Mouse (Mus musculus): Measurements from ENCODE around the gene Gpc6. TPM values are rescaled to one million over a fixed set of nuclear protein-coding genes. Genes with fewer than 3 reads are reported as not detected.

Gpc6 gene
- total and polyA plus RNA-seq, 3 experiments = not detected

GRCm38 (mm10) chr14:117889653-117890052, 964.5 kb downstream of the Gpc6 start:
- no peaks in the 10 kb centered on the region for H3K79me2 ChIP-seq (ENCODE audit: control insufficient read depth, insufficient read depth, low read length, poor library complexity)
- H3K9ac ChIP-seq (ENCODE audit: control insufficient read depth, low read depth, low read length, poor library complexity, severe bottlenecking) = no peak overlapping the region
- no peaks in the 10 kb centered on the region for H3K4me1 ChIP-seq (ENCODE audit: control insufficient read depth in 1 of 2, insufficient read depth in 2 of 2, low read length in 2 of 2)
- no peaks in the 10 kb centered on the region for H3K9me3 ChIP-seq (replicated peaks; ENCODE audit: insufficient read depth, low read length)
- no peak overlapping the region for H3K27ac ChIP-seq (ENCODE audit: control insufficient read depth, low read depth, low read length)
- no peak overlapping the region for H3K4me3 ChIP-seq (ENCODE audit: control insufficient read depth in 1 of 2, insufficient read depth in 1 of 2, low read depth in 2 of 2, low read length in 2 of 2)
- no peaks in the 10 kb centered on the region for H3K36me3 ChIP-seq (ENCODE audit: control insufficient read depth in 1 of 2, insufficient read depth in 2 of 2, low read length in 2 of 2)
- DNase-seq (ENCODE audit: low read depth, low spot score) = no peak
- no peaks in the 10 kb centered on the region for H3K27me3 ChIP-seq (ENCODE audit: control insufficient read depth in 1 of 2, insufficient read depth in 2 of 2, low read length in 2 of 2)
- TF ChIP-seq JUND (IDR thresholded peaks at IDR 0.05; ENCODE audit: low read depth, low read length) = no peak
- TF ChIP-seq POLR2A (IDR thresholded peaks at IDR 0.05; ENCODE audit: control insufficient read depth in 1 of 2, insufficient read depth in 1 of 2, low read depth in 1 of 2, low read length in 2 of 2, poor library complexity in 1 of 2) = no peak
- no peak for TF ChIP-seq RCOR1 (IDR thresholded peaks at IDR 0.05; ENCODE audit: low read depth, low read length)
- TF ChIP-seq UBTF (IDR thresholded peaks at IDR 0.05; ENCODE audit: borderline replicate concordance, insufficient read depth, low read depth, low read length) = no peak
- no peak for TF ChIP-seq USF2 (IDR thresholded peaks at IDR 0.05; ENCODE audit: borderline replicate concordance in 1 of 2, insufficient read depth in 1 of 2, low read depth in 1 of 2, low read length in 2 of 2)
- TF ChIP-seq ZKSCAN1 (IDR thresholded peaks at IDR 0.05; ENCODE audit: low read depth, low read length) = no peak
- TF ChIP-seq KAT2A (conservative IDR thresholded peaks at IDR 0.05; ENCODE audit: low read depth, low read length) = no peak
- no peak for TF ChIP-seq MEF2A (IDR thresholded peaks at IDR 0.05; ENCODE audit: extremely low read depth, insufficient replicate concordance, low read depth, low read length, poor library complexity, severe bottlenecking)
- no peak for TF ChIP-seq HCFC1 (IDR thresholded peaks at IDR 0.05; ENCODE audit: low read depth, low read length)
- no peak for TF ChIP-seq E2F4 (IDR thresholded peaks at IDR 0.05; ENCODE audit: borderline replicate concordance, low read depth, low read length)
- TF ChIP-seq SIN3A (IDR thresholded peaks at IDR 0.05; ENCODE audit: low read length) = no peak
- no peak for TF ChIP-seq ETS1 (IDR thresholded peaks at IDR 0.05; ENCODE audit: low read depth, low read length)
- TF ChIP-seq TCF12 (IDR thresholded peaks at IDR 0.05; ENCODE audit: low read depth, low read length) = no peak
- no peak for TF ChIP-seq POLR2AphosphoS5 (IDR thresholded peaks at IDR 0.05; ENCODE audit: borderline replicate concordance, low read depth, low read length)

GRCm38 (mm10) chr14:117891426-117891825, 966.3 kb downstream of the Gpc6 start:
- Histone ChIP-seq H3K79me2 (ENCODE audit: control insufficient read depth, insufficient read depth, low read length, poor library complexity) (no peaks in the 10 kb centered on the region), H3K4me3 (ENCODE audit: control insufficient read depth in 1 of 2, insufficient read depth in 1 of 2, low read depth in 2 of 2, low read length in 2 of 2) (no peak overlapping the region), H3K36me3 (ENCODE audit: control insufficient read depth in 1 of 2, insufficient read depth in 2 of 2, low read length in 2 of 2) (no peaks in the 10 kb centered on the region), H3K9me3 (replicated peaks; ENCODE audit: insufficient read depth, low read length) (no peaks in the 10 kb centered on the region), H3K4me1 (ENCODE audit: control insufficient read depth in 1 of 2, insufficient read depth in 2 of 2, low read length in 2 of 2) (no peaks in the 10 kb centered on the region), H3K27ac (ENCODE audit: control insufficient read depth, low read depth, low read length) (no peak overlapping the region), H3K27me3 (ENCODE audit: control insufficient read depth in 1 of 2, insufficient read depth in 2 of 2, low read length in 2 of 2) (no peaks in the 10 kb centered on the region), H3K9ac (ENCODE audit: control insufficient read depth, low read depth, low read length, poor library complexity, severe bottlenecking) (no peak overlapping the region)
- DNase-seq (ENCODE audit: low read depth, low spot score) = no peak
- no peak for TF ChIP-seq GABPA (IDR thresholded peaks at IDR 0.05; ENCODE audit: low read depth, low read length)
- TF ChIP-seq USF2 (IDR thresholded peaks at IDR 0.05; ENCODE audit: borderline replicate concordance in 1 of 2, insufficient read depth in 1 of 2, low read depth in 1 of 2, low read length in 2 of 2) = no peak
- no peak for TF ChIP-seq MYB (IDR thresholded peaks at IDR 0.05; ENCODE audit: low read depth, low read length)
- no peak for TF ChIP-seq UBTF (IDR thresholded peaks at IDR 0.05; ENCODE audit: borderline replicate concordance, insufficient read depth, low read depth, low read length)
- no peak for TF ChIP-seq EP300 (IDR thresholded peaks at IDR 0.05; ENCODE audit: low read depth in 1 of 2, low read length in 2 of 2)
- TF ChIP-seq JUND (IDR thresholded peaks at IDR 0.05; ENCODE audit: low read depth, low read length) = no peak
- TF ChIP-seq POLR2AphosphoS5 (IDR thresholded peaks at IDR 0.05; ENCODE audit: borderline replicate concordance, low read depth, low read length) = no peak
- no peak for TF ChIP-seq MAFK (IDR thresholded peaks at IDR 0.05; ENCODE audit: borderline replicate concordance, low read depth, low read length)
- no peak for TF ChIP-seq ELF1 (IDR thresholded peaks at IDR 0.05; ENCODE audit: low read depth, low read length)
- TF ChIP-seq E2F4 (IDR thresholded peaks at IDR 0.05; ENCODE audit: borderline replicate concordance, low read depth, low read length) = no peak
- TF ChIP-seq TCF12 (IDR thresholded peaks at IDR 0.05; ENCODE audit: low read depth, low read length) = no peak
- no peak for TF ChIP-seq MEF2A (IDR thresholded peaks at IDR 0.05; ENCODE audit: extremely low read depth, insufficient replicate concordance, low read depth, low read length, poor library complexity, severe bottlenecking)
- TF ChIP-seq TBP (IDR thresholded peaks at IDR 0.05; ENCODE audit: low read depth, low read length) = no peak
- no peak for TF ChIP-seq ZKSCAN1 (IDR thresholded peaks at IDR 0.05; ENCODE audit: low read depth, low read length)
- no peak for TF ChIP-seq NRF1 (IDR thresholded peaks at IDR 0.05; ENCODE audit: insufficient read depth, low read depth, low read length, poor library complexity, severe bottlenecking)
- TF ChIP-seq MXI1 (IDR thresholded peaks at IDR 0.05; ENCODE audit: low read depth, low read length) = no peak
- TF ChIP-seq CHD1 (IDR thresholded peaks at IDR 0.05; ENCODE audit: low read depth, low read length) = no peak
- no peak for TF ChIP-seq ZMIZ1 (IDR thresholded peaks at IDR 0.05; ENCODE audit: low read depth, low read length)
- TF ChIP-seq MAX (IDR thresholded peaks at IDR 0.05; ENCODE audit: low read length) = no peak
- no peak for TF ChIP-seq CHD2 (IDR thresholded peaks at IDR 0.05; ENCODE audit: low read length)
